Mouse (Mus musculus): ENCODE data around the gene Vmn1r148. TPM values are rescaled to one million over a fixed set of nuclear protein-coding genes. Genes with fewer than 3 reads are reported as not detected.
"Not testable (repeated sequence)": the region's sequence is repeated elsewhere in the genome, so short reads cannot be mapped to it uniquely, and the experiment has no call there.

Gene Vmn1r148
- not detected for total RNA-seq (2021)

- not testable (repeated sequence) for DNase-seq (ENCODE audit: extremely low spot score in 1 of 2, low spot score in 2 of 2)
Observed at GRCm38 (mm10) chr7:22413283-22413682, at the start of gene Vmn1r148. Vmn1r148 (plus strand) TSS chr7:22413583.

GRCm38 (mm10) chr7:22370939-22371338 lies 42.4 kb upstream of the Vmn1r148 start, which contains the start of gene Gm8660:
Gm8660 (minus strand) TSS chr7:22371039.
- intact Hi-C loops (cut with DNase I); DNase-seq (ENCODE audit: extremely low spot score in 1 of 2, low spot score in 2 of 2): not testable (repeated sequence)

More at GRCm38 (mm10) chr7:22413283-22413682, at the start of gene Vmn1r148:
- intact Hi-C loops (cut with DNase I), result not testable (repeated sequence)

- intact Hi-C loops (cut with DNase I), result not testable (repeated sequence)
Observed at GRCm38 (mm10) chr7:22438129-22438528, 24.7 kb downstream of the Vmn1r148 start, which contains the start of gene Vmn1r149. Vmn1r149 (minus strand) TSS chr7:22438229.

GRCm38 (mm10) chr7:22463975-22464374 lies 50.6 kb downstream of the Vmn1r148 start, which contains the start of gene Gm10665:
Gm10665 (minus strand) TSS chr7:22464075.
- DNase-seq (ENCODE audit: extremely low spot score in 1 of 2, low spot score in 2 of 2); intact Hi-C loops (cut with DNase I): not testable (repeated sequence)

More at GRCm38 (mm10) chr7:22438129-22438528, 24.7 kb downstream of the Vmn1r148 start, which contains the start of gene Vmn1r149:
- not testable (repeated sequence) for DNase-seq (ENCODE audit: extremely low spot score in 1 of 2, low spot score in 2 of 2)

Other genes with a start within 250 kb of the Vmn1r148 start
- not detected for gene Vmn1r142, start 249.5 kb upstream of the Vmn1r148 start, total RNA-seq (2021)
- not detected for gene Vmn1r143, start 224.2 kb upstream of the Vmn1r148 start, total RNA-seq (2021)
- gene Gm8653, start 212.3 kb upstream of the Vmn1r148 start, total RNA-seq (2021), result not detected
- gene Gm8453, start 184.1 kb upstream of the Vmn1r148 start, total RNA-seq (2021), result not detected
- not detected for gene Gm4187, start 83.9 kb upstream of the Vmn1r148 start, total RNA-seq (2021)
- not detected for gene Gm8660, start 42.5 kb upstream of the Vmn1r148 start, total RNA-seq (2021)
- gene Vmn1r149, start 24.6 kb downstream of the Vmn1r148 start, total RNA-seq (2021), result not detected
- gene Gm10665, start 50.5 kb downstream of the Vmn1r148 start, total RNA-seq (2021), result not detected
- not detected for gene Vmn1r151, start 86.1 kb downstream of the Vmn1r148 start, total RNA-seq (2021)
- not detected for gene Vmn1r152, start 109.4 kb downstream of the Vmn1r148 start, total RNA-seq (2021)
- not detected for gene Gm8677, start 121.3 kb downstream of the Vmn1r148 start, total RNA-seq (2021)
- gene Gm4201, start 151.8 kb downstream of the Vmn1r148 start, total RNA-seq (2021), result not detected
- gene Gm4565, start 174.5 kb downstream of the Vmn1r148 start, total RNA-seq (2021), result not detected
- not detected for gene Vmn1r155, start 244.4 kb downstream of the Vmn1r148 start, total RNA-seq (2021)

All from left cerebral cortex, postnatal 10 days (tissue).